Mouse (Mus musculus) megakaryocyte, embryonic 14.5 days (primary cell): ENCODE data around the gene Shank2.

ENCODE experiments used
- FLI1 ChIP-seq: IDR thresholded peaks from 2 replicates; pipeline ENCODE4 v1.6.1; 2012; ENCODE audit warnings: low read length, inconsistent platforms, mixed read lengths
- GATA1 ChIP-seq: IDR thresholded peaks from 3 replicates; pipeline ENCODE4 v1.6.1; 2012; ENCODE audit warnings: mixed read lengths, low read length, inconsistent platforms, borderline replicate concordance

DNA sequence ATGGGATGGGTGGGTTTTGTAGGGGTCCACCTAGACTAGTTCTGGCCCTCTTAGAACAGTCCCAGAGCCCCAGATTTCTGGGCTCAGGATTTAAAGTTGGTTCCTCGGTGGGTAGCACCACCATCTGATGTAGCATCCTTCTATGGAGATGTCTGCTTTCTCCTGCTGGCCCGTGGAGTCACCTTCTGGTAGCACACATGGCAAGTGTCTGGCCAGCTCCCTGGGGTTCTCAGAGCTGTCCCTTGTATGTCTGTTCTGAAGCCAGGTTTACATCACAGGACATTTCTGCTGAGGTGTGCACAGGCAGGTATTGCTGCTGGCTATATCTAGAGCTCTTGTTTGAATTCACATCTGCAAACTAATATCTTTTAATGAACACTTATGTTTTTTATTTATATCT, 71.1 kb downstream of the Shank2 start:
- no peak for TF ChIP-seq GATA1
- no peak for TF ChIP-seq FLI1
